Mouse (Mus musculus) kidney, embryonic 14.5 days (tissue): ENCODE data around the gene Dach1. TPM values are rescaled to one million over a fixed set of nuclear protein-coding genes. Genes with fewer than 3 reads are reported as not detected.

Experiments
- ATAC-seq: fragments of 200-750 bp; cut with Nextera tagmentation; 2 replicates; pipeline ENCODE4 v1.8.0; 2017; ENCODE audit warnings: moderate number of reproducible peaks, mild to moderate bottlenecking, moderate TSS enrichment, moderate library complexity; ENCODE audit not compliant: low FRiP score, low TSS enrichment
- H3K27ac ChIP-seq: fragments of 300-500 bp; sonication (generic); 2 replicates; pipeline ENCODE4 v1.5.1; 2014; ENCODE audit warnings: low read depth, mild to moderate bottlenecking, low read length, moderate library complexity, mixed read lengths
- H3K27me3 ChIP-seq: fragments of 300-500 bp; sonication (generic); 2 replicates; pipeline ENCODE4 v1.6.1; 2014; ENCODE audit warnings: mild to moderate bottlenecking, low read length; ENCODE audit not compliant: control insufficient read depth, insufficient read depth
- H3K36me3 ChIP-seq: fragments of 300-500 bp; sonication (generic); 2 replicates; pipeline ENCODE4 v1.6.1; 2014; ENCODE audit warnings: low read length, mixed read lengths; ENCODE audit not compliant: control insufficient read depth, insufficient read depth
- H3K4me1 ChIP-seq: fragments of 300-500 bp; sonication (generic); 2 replicates; pipeline ENCODE4 v1.6.1; 2014; ENCODE audit warnings: low read length, mixed read lengths; ENCODE audit not compliant: control insufficient read depth, insufficient read depth
- H3K4me2 ChIP-seq: fragments of 300-500 bp; sonication (generic); replicated peaks from 2 replicates; pipeline ENCODE4 v1.6.1; 2014; ENCODE audit warnings: low read depth, mild to moderate bottlenecking, low read length
- H3K4me3 ChIP-seq: fragments of 300-500 bp; sonication (generic); 2 replicates; pipeline ENCODE4 v1.5.1; 2014; ENCODE audit warnings: mild to moderate bottlenecking, low read length
- H3K9ac ChIP-seq: fragments of 300-500 bp; sonication (generic); 2 replicates; pipeline ENCODE4 v1.6.1; 2014; ENCODE audit warnings: low read depth, mild to moderate bottlenecking, low read length, moderate library complexity
- H3K9me3 ChIP-seq: fragments of 300-500 bp; sonication (generic); 2 replicates; pipeline ENCODE4 v1.6.1; 2016; ENCODE audit warnings: low read length; ENCODE audit not compliant: control insufficient read depth
- WGBS: fragments of 180-500 bp; shearing (Covaris S2); extraction: QIAGEN DNeasy Blood & Tissue Kit; methylation state at CpG from one replicate; pipeline ENCODE4 v1.1.7; 2014; 5-methylcytosine and 5-hydroxymethylcytosine counted together
- polyA plus RNA-seq: library from polyadenylated mRNA; unstranded; fragments of >200 nt; fragmentation: Nextera tagmentation; extraction: Ambion mirVana; gene quantifications from 2 replicates; pipeline ENCODE4 v1.2.1, GENCODE M21; 2014

Dach1 gene
- polyA plus RNA-seq, 1 experiment from 2014 or later: 39.3 TPM

DNA sequence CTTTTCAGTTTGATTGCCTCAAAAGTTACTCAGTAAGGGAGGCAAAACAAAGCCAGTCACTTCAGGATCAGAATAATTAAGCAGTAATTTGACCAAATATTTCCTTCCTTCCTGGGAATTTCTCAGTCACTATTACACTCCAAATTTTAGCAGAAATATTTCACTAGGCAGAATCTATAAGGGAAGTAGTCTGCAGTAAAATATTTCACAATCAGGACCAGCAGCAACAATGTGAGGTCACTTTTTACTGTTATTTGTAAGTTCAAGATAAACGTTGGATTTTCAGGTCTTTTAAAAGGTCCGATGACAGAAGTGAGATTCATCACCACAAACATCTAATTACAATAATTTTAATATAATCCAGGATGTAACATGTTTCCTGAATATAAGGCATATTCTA, 82.2 kb downstream of the Dach1 start:
- Histone ChIP-seq H3K27me3 (no peaks in the 10 kb centered on the region), H3K4me1 (no peaks in the 10 kb centered on the region), H3K27ac (no peak overlapping the region), H3K9ac (no peak overlapping the region), H3K4me2 (no peak overlapping the region), H3K9me3 (no peaks in the 10 kb centered on the region), H3K36me3 (no peaks in the 10 kb centered on the region), H3K4me3 (no peak overlapping the region)
- 61% methylated on average over 2 of the region's 2 CpGs for WGBS
- no peak for ATAC-seq

DNA sequence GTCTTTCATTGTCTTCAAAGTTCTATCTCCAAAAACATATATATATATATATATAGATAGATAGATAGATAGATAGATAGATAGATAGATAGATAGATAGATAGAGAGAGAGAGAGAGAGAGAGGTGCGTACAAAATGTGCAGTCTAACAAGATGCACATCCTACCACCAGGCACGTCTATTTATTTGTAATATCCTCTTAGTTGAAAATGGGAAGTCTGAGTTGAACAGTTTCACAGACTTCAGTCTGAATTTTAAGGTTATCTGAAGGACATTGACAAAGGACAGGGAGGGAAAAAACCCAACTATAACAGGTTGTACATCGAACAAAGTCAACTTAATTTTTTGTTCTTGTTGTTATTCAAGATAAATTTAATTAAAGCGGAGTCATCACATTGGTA, 82.8 kb downstream of the Dach1 start:
- no peaks in the 10 kb centered on the region for H3K9me3 ChIP-seq
- H3K36me3 ChIP-seq: no peaks in the 10 kb centered on the region
- H3K4me1 ChIP-seq: no peaks in the 10 kb centered on the region
- H3K4me3 ChIP-seq: no peak overlapping the region
- no peak for ATAC-seq
- no peak overlapping the region for H3K4me2 ChIP-seq
- WGBS: 81% methylated on average over 4 of the region's 4 CpGs
- H3K27ac ChIP-seq: no peak overlapping the region
- no peak overlapping the region for H3K9ac ChIP-seq
- H3K27me3 ChIP-seq: no peaks in the 10 kb centered on the region

DNA sequence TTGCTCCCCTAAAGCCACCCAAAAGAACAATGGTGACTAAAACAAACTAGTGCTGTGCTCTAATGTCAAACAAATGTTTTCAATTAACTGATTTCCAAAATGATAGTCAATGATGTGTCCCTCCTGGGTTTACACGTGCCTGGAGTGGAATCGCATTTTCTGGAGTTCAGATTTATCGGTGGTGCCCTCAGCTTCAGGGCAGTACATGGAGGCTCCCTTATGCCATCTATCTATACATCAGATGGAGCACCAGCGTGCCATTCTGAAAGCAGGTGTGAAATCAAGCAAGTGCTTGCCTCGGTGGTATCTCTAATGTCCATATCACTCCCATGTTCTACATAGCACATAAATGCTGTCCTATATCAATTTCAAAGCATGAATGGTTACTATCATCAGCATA, 84.4 kb downstream of the Dach1 start:
- H3K27ac ChIP-seq: no peak overlapping the region

DNA sequence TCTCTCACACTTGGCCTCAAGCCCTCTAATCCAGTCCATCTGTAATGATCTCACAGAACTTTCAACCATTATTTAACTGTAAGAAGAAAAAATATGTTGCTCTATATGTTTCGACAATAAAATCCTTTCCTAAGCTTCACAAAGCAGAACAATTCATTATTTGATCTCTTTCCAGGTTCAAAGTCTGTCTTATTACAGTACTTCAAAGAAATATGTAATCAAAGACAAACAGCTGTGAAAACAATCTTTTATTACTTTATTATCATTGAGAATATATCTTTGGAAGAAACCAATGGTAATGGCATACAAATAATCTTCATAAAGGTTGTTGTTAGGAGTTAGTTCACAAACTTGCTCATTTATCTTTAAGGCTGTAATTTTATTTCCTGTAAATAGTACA, 84.8 kb downstream of the Dach1 start:
- no peak for ATAC-seq
- 49% methylated on average over 1 of the region's 1 CpGs for WGBS
- no peak overlapping the region for H3K27ac ChIP-seq
- no peak overlapping the region for H3K9ac ChIP-seq
- H3K27me3 ChIP-seq: no peaks in the 10 kb centered on the region
- H3K4me2 ChIP-seq: no peak overlapping the region
- no peaks in the 10 kb centered on the region for H3K36me3 ChIP-seq
- 0 out of 2 replicates have a peak, but pooled peaks cover 11% of the 10 kb centered on the region for H3K4me1 ChIP-seq
- no peaks in the 10 kb centered on the region for H3K9me3 ChIP-seq
- no peak overlapping the region for H3K4me3 ChIP-seq

More for the DNA sequence above, 84.4 kb downstream of the Dach1 start:
- peak; percentile 20; the same call in 1 of the 2 replicates for ATAC-seq
- H3K4me2 ChIP-seq: no peak overlapping the region
- H3K4me3 ChIP-seq: no peak overlapping the region
- no peaks in the 10 kb centered on the region for H3K27me3 ChIP-seq
- WGBS: 69% methylated on average over 5 of the region's 5 CpGs
- H3K4me1 ChIP-seq: 0 out of 2 replicates have a peak, but pooled peaks cover 7% of the 10 kb centered on the region
- no peaks in the 10 kb centered on the region for H3K36me3 ChIP-seq
- H3K9me3 ChIP-seq: no peaks in the 10 kb centered on the region
- no peak overlapping the region for H3K9ac ChIP-seq

DNA sequence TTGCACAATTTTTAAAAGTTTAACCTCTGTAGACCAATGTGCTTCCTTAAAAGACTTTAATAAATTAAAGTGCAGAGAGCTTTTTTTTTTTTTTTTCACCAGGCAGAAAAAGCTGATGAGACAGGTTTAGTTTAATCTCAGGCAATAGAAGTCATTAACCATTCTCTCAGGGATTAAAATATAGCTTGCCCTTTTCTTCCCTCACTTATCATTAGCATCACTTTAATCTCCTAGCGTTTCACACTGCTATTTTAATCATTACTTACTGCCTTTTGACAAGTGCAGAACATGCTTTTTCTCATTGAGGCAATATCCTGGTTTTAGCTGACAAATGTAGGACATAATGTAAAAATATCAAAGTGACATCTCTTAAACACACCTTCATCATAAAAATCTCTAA, 86.1 kb downstream of the Dach1 start:
- no peaks in the 10 kb centered on the region for H3K36me3 ChIP-seq
- no peaks in the 10 kb centered on the region for H3K9me3 ChIP-seq
- 0 out of 2 replicates have a peak, but pooled peaks cover 11% of the 10 kb centered on the region for H3K4me1 ChIP-seq
- no peak overlapping the region for H3K27ac ChIP-seq
- 12% methylated on average over 1 of the region's 1 CpGs for WGBS
- no peak for ATAC-seq
- no peak overlapping the region for H3K4me3 ChIP-seq
- no peak overlapping the region for H3K9ac ChIP-seq
- no peaks in the 10 kb centered on the region for H3K27me3 ChIP-seq
- no peak overlapping the region for H3K4me2 ChIP-seq

DNA sequence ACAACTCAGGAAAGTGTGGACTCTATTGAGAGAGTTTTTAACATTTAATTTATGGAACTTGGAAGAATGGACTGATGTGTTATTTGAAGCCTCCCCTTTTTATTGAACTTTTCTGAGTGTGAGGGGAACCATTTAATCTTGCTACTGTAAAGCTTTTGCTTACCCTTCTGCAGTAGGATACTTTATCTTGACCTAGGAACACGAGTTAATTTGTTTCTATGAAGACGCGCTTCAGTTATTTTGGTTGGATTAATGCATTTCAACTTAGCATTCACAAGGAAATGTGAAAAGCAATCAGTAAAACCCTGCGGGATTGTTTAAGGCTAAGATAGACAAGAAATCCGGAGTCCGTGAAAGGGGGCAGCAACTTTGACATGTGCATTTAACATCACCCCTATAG, 89.6 kb downstream of the Dach1 start:
- no peaks in the 10 kb centered on the region for H3K36me3 ChIP-seq
- ATAC-seq: no peak
- no peaks in the 10 kb centered on the region for H3K9me3 ChIP-seq
- WGBS: 45% methylated on average over 6 of the region's 6 CpGs
- H3K27me3 ChIP-seq: no peaks in the 10 kb centered on the region
- H3K4me2 ChIP-seq: no peak overlapping the region
- peak overlapping the region; percentile 67; the same call in 1 of the 2 replicates for H3K27ac ChIP-seq
- H3K4me1 ChIP-seq: 0 out of 2 replicates have a peak, but pooled peaks cover 13% of the 10 kb centered on the region
- H3K4me3 ChIP-seq: no peak overlapping the region
- no peak overlapping the region for H3K9ac ChIP-seq

DNA sequence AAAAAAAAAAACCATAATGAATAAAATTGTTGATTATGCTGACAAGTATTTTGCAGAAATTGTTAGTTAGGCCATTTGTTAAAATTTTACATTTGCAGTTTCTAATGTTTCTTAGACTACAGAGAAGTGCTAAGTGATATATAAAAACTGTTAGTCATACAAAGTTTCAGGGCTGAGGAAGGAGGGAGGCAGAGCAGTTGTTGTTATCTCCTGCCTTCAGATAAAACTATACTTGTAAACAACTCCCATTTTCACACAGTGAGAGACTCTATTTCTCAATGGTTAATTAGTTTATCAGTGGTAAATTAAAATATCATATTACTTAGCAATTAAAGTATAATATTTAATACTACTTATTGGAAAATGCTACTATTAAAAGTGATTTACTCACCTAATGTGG, 91.6 kb downstream of the Dach1 start:
- no peak for ATAC-seq
- no peaks in the 10 kb centered on the region for H3K36me3 ChIP-seq

DNA sequence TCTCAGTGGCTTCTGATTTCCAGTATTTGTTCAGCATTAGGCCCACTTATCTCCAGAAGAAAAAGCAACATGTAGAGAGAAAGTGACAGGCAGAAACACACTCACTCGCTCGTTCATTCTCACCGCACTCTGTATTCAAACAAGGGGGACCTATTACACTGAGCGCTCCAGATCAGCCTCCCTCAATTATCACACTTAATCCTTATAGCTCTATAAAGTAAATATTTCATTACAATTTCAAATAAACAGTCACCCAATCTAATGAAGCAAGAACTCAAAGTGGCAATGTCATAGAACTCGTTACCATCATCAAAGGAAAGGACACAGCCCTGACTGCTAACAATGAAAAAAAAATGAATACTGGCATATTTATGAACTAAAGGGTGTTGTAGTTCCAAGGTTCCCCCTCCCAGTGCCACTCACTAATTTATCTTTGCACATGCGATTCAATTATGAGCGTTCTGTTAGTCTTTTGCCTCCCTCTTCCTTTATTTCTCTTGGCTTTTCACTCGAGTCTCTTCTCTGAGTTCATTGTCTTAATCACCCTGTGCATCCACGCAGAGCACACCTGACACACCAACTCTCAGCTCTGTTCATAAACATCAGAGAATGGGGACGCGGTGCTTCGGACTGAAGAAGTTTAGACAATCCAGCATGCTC, 96.0 kb downstream of the Dach1 start:
- ATAC-seq: no peak
- Histone ChIP-seq H3K9ac (no peak overlapping the region), H3K27ac (peak overlapping the region; percentile 66; the same call in 1 of the 2 replicates)

More for the DNA sequence above, 91.6 kb downstream of the Dach1 start:
- H3K4me1 ChIP-seq: peaks cover 26% of the 10 kb centered on the region
- H3K9me3 ChIP-seq: no peaks in the 10 kb centered on the region
- no peak overlapping the region for H3K9ac ChIP-seq
- no peak overlapping the region for H3K27ac ChIP-seq
- H3K4me2 ChIP-seq: no peak overlapping the region
- no peak overlapping the region for H3K4me3 ChIP-seq
- no peaks in the 10 kb centered on the region for H3K27me3 ChIP-seq

DNA sequence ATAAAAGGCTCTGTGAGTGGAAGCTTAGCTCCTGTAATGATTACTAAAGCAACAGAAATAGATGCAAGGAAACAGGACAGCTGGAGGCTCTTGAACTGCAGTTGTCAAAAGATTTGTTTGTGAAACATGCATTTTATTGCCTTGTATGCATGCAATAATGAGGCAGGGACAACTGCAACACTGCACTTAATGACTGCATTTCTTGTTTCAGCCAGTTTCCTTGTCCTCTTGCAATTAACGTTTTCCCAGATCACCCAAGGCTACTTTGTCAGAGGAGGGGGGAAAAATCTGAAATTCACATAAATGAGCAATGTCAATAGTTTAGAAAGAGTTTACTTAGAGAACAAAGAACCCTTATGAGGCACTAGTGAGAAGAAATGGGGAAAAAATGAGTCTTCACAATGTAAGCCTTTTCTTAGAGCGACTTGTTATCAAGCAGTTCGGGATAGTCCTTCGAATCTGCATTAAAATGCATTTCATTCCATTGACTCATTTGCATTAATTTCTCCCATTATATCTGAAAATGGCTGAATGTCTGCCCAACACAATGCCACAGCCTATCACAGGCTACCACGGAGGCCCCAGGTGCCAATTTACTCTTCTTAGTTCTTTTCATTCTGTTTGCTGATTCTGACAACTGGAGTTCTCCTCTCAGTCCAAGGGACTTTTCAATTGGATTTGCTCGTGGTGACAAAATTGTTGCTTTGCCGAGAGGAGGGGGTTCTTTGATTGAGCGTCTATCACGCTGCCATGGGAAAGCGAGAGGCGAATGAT, 96.7 kb downstream of the Dach1 start:
- H3K36me3 ChIP-seq: no peaks in the 10 kb centered on the region
- no peak overlapping the region for H3K9ac ChIP-seq
- no peaks in the 10 kb centered on the region for H3K9me3 ChIP-seq
- no peak overlapping the region for H3K4me2 ChIP-seq
- H3K27ac ChIP-seq: peak overlapping the region; percentile 66; the same call in 1 of the 2 replicates
- H3K4me3 ChIP-seq: no peak overlapping the region
- H3K27me3 ChIP-seq: no peaks in the 10 kb centered on the region
- peaks cover 31% of the 10 kb centered on the region for H3K4me1 ChIP-seq
- no peak for ATAC-seq
- 40% methylated on average over 11 of the region's 11 CpGs for WGBS

More for the DNA sequence above, 96.0 kb downstream of the Dach1 start:
- 40% methylated on average over 12 of the region's 12 CpGs for WGBS
- Histone ChIP-seq H3K4me3 (no peak overlapping the region), H3K4me2 (no peak overlapping the region), H3K27me3 (no peaks in the 10 kb centered on the region), H3K4me1 (peaks cover 31% of the 10 kb centered on the region), H3K36me3 (no peaks in the 10 kb centered on the region), H3K9me3 (no peaks in the 10 kb centered on the region)
